Mouse (Mus musculus) limb, embryonic 13.5 days (tissue): Measurements from ENCODE around the gene Wipi1. TPM values are rescaled to one million over a fixed set of nuclear protein-coding genes. Genes with fewer than 3 reads are reported as not detected.

ENCODE experiments used
- ATAC-seq: fragments of 200-750 bp; cut with Nextera tagmentation; 2 replicates; pipeline ENCODE4 v1.8.0; 2017; ENCODE audit warnings: low read depth, moderate number of reproducible peaks, moderate TSS enrichment; ENCODE audit not compliant: low FRiP score
- H3K27ac ChIP-seq: fragments of 300-500 bp; sonication (generic); 2 replicates; pipeline ENCODE4 v1.5.1; 2015; ENCODE audit warnings: inconsistent platforms, mild to moderate bottlenecking, moderate library complexity
- H3K27me3 ChIP-seq: fragments of 300-500 bp; sonication (generic); 2 replicates; pipeline ENCODE4 v1.6.1; 2015; ENCODE audit warnings: mild to moderate bottlenecking, inconsistent platforms
- H3K36me3 ChIP-seq: fragments of 300-500 bp; sonication (generic); 2 replicates; pipeline ENCODE4 v1.6.1; 2015; ENCODE audit warnings: inconsistent platforms, mild to moderate bottlenecking, moderate library complexity
- H3K4me1 ChIP-seq: fragments of 300-500 bp; sonication (generic); 2 replicates; pipeline ENCODE4 v1.6.1; 2015; ENCODE audit warnings: inconsistent platforms
- H3K4me2 ChIP-seq: fragments of 300-500 bp; sonication (generic); replicated peaks from 2 replicates; pipeline ENCODE4 v1.6.1; 2015; ENCODE audit warnings: inconsistent platforms, mild to moderate bottlenecking, moderate library complexity
- H3K4me3 ChIP-seq: fragments of 300-500 bp; sonication (generic); 2 replicates; pipeline ENCODE4 v1.5.1; 2015; ENCODE audit warnings: moderate library complexity, mild to moderate bottlenecking, inconsistent platforms
- H3K9ac ChIP-seq: fragments of 300-500 bp; sonication (generic); 2 replicates; pipeline ENCODE4 v1.6.1; 2015; ENCODE audit warnings: mild to moderate bottlenecking, inconsistent platforms
- H3K9me3 ChIP-seq: fragments of 300-500 bp; sonication (generic); 2 replicates; pipeline ENCODE4 v1.6.1; 2016; ENCODE audit warnings: inconsistent platforms
- WGBS: fragments of 180-500 bp; shearing (Covaris S2); methylation state at CpG from one replicate; pipeline ENCODE4 v1.1.7; 2015; 5-methylcytosine and 5-hydroxymethylcytosine counted together
- polyA plus RNA-seq: library from polyadenylated mRNA; unstranded; fragments of >200 nt; fragmentation: Nextera tagmentation; extraction: Ambion mirVana; gene quantifications from 2 replicates; pipeline ENCODE4 v1.2.1, GENCODE M21; 2015

The Wipi1 gene
- polyA plus RNA-seq, 1 experiment from 2014 or later: 51.0 TPM

DNA sequence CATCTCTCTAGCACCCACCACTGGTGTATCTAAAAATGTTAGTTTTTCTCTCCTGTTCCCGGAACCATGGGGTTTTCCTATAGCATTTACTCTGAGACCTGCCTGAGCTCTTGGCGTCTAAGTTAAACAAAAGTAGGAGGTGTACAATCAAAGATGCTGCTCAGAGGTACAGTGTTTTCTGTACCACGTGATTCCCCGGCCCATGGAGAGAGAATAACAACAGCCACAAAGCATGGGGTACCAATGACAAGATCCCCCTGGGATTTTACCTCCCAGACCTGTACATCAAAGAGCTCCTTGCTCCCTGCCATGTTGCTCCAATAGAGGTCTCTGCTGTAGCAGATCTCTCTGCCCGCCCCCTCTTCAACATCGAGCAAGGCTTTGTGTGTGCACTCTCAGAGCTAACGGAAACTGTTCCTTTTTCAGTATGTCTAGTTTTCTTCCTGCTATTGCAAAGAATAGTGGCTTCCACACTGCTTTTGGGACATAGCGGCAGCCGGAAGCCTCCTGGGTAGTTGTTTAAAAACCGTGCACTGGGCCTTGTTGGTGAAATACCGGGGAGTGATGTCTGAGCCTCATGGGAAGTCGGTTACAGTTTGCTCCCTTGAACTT is 42.7 kb downstream of the Wipi1 start:
- no peak overlapping the region for H3K4me2 ChIP-seq
- H3K36me3 ChIP-seq: peaks cover 18% of the 10 kb centered on the region
- no peaks in the 10 kb centered on the region for H3K27me3 ChIP-seq
- no peaks in the 10 kb centered on the region for H3K4me1 ChIP-seq
- H3K9ac ChIP-seq: no peak overlapping the region
- WGBS: 73% methylated on average over 12 of the region's 12 CpGs
- no peak overlapping the region for H3K4me3 ChIP-seq
- H3K27ac ChIP-seq: no peak overlapping the region
- ATAC-seq: no peak
- H3K9me3 ChIP-seq: no peaks in the 10 kb centered on the region

DNA sequence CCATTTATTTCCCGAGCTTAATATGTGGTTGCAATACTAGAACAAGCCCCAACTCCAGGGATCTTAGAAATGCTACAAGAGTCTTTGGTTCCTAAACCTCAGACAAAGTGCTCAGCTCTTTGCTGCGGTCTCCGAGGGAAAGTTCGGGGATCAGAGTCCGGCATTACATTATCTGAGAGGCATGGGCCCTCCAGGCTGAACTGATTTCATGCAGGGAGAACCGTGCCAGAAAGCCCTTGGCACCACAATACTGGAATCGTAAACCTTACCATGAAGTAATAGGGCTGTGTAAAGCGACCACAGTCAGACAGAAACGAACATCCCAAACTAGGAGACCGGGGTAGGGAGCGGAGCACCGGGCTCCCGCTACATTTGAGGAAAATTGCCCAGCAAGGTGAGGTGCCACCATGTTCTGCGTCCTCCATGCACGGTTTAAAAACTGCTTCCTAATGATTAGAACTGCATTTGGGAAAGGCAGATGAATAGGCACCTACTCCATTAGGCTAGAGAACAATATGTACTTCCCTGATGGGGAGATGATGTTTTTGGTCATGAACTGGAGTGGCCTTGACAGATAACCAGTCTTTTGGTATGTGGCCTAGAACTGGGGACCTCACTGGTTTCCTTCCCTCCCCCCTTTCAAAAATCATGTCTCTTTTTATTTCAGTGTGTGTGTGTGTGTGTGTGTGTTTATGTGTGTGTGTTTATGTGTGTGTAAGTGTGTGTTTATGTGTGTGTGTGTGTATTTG is 47.1 kb downstream of the Wipi1 start:
- no peaks in the 10 kb centered on the region for H3K9me3 ChIP-seq
- H3K4me3 ChIP-seq: no peak overlapping the region
- H3K4me1 ChIP-seq: peaks cover 20% of the 10 kb centered on the region
- WGBS: 68% methylated on average over 15 of the region's 15 CpGs
- no peak overlapping the region for H3K9ac ChIP-seq
- H3K27ac ChIP-seq: no peak overlapping the region
- ATAC-seq: no peak
- H3K27me3 ChIP-seq: no peaks in the 10 kb centered on the region
- no peak overlapping the region for H3K4me2 ChIP-seq
- no peaks in the 10 kb centered on the region for H3K36me3 ChIP-seq

- no peaks in the 10 kb centered on the region for H3K27me3 ChIP-seq
- H3K27ac ChIP-seq: no peak overlapping the region
- no peak overlapping the region for H3K4me3 ChIP-seq
- WGBS: 93% methylated on average over 4 of the region's 4 CpGs
- H3K4me1 ChIP-seq: peaks cover 20% of the 10 kb centered on the region
- no peaks in the 10 kb centered on the region for H3K9me3 ChIP-seq
- no peak overlapping the region for H3K4me2 ChIP-seq
- no peaks in the 10 kb centered on the region for H3K36me3 ChIP-seq
- ATAC-seq: no peak
- no peak overlapping the region for H3K9ac ChIP-seq
Measured at GRCm38 (mm10) chr11:109563708-109564107, 48.1 kb downstream of the Wipi1 start.

- Histone ChIP-seq H3K4me1 (peaks cover 20% of the 10 kb centered on the region), H3K27me3 (no peaks in the 10 kb centered on the region), H3K27ac (no peak overlapping the region), H3K9me3 (no peaks in the 10 kb centered on the region), H3K36me3 (no peaks in the 10 kb centered on the region), H3K9ac (no peak overlapping the region), H3K4me2 (no peak overlapping the region), H3K4me3 (no peak overlapping the region)
- peak; percentile 50; the same call in 1 of the 2 replicates for ATAC-seq
- 23% methylated on average over 3 of the region's 3 CpGs for WGBS
Measured at GRCm38 (mm10) chr11:109561445-109561844, 50.3 kb downstream of the Wipi1 start.

GRCm38 (mm10) chr11:109560793-109561257 is 50.9 kb downstream of the Wipi1 start:
- no peak for ATAC-seq
- no peak overlapping the region for H3K4me3 ChIP-seq
- H3K27ac ChIP-seq: no peak overlapping the region
- no peaks in the 10 kb centered on the region for H3K27me3 ChIP-seq
- H3K4me1 ChIP-seq: peaks cover 20% of the 10 kb centered on the region
- no peak overlapping the region for H3K9ac ChIP-seq
- no peak overlapping the region for H3K4me2 ChIP-seq
- 19% methylated on average over 9 of the region's 9 CpGs for WGBS
- no peaks in the 10 kb centered on the region for H3K9me3 ChIP-seq
- no peaks in the 10 kb centered on the region for H3K36me3 ChIP-seq

- H3K27me3 ChIP-seq: no peaks in the 10 kb centered on the region
- no peak overlapping the region for H3K27ac ChIP-seq
- no peak overlapping the region for H3K4me2 ChIP-seq
- no peaks in the 10 kb centered on the region for H3K9me3 ChIP-seq
- 76% methylated on average over 12 of the region's 12 CpGs for WGBS
- peaks cover 20% of the 10 kb centered on the region for H3K4me1 ChIP-seq
- no peaks in the 10 kb centered on the region for H3K36me3 ChIP-seq
- no peak overlapping the region for H3K9ac ChIP-seq
- no peak for ATAC-seq
- no peak overlapping the region for H3K4me3 ChIP-seq
Measured at GRCm38 (mm10) chr11:109559241-109559640, 52.5 kb downstream of the Wipi1 start.

DNA sequence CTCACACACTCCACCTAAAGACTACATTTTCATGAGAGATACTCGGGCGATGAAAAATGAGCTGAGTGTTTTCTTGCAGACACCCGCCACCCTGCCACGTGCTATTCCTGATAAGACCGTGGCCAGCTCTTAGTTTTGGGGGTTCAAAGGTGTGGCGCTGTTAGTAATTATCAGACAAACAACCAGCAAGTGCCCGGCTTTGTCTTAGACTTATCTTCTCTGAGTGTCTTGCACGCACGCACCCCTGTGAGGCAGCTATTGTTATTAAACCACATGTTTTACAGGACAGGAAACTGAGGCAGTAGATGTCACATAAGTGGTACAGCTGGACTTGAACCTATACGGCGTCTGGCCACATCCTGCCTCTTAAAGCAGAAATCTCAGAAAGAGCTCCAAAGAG is 54.3 kb downstream of the Wipi1 start:
- Histone ChIP-seq H3K4me3 (no peak overlapping the region), H3K4me2 (no peak overlapping the region), H3K36me3 (no peaks in the 10 kb centered on the region), H3K27ac (no peak overlapping the region), H3K9ac (no peak overlapping the region), H3K4me1 (peaks cover 19% of the 10 kb centered on the region), H3K9me3 (no peaks in the 10 kb centered on the region), H3K27me3 (no peaks in the 10 kb centered on the region)
- no peak for ATAC-seq
- WGBS: 85% methylated on average over 11 of the region's 11 CpGs

DNA sequence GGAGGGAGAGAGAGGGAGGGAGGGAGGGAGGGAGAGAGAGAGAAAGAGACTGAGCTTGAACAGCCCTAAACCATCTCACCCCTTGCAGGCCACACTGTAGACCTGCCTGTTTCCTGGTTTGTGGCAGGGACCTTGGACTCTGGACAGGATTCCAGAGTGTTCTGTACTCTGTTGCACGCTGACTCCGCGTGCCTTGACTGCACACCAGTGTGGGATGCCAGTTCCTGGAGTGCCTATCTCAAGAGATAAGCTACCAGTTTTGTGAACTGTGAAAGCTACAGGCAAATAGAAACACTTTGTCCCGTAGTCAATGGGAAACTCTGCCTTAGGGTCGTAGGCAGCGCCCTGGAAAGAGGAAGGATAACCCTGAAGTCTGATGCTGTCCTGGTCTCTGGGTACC is 55.6 kb downstream of the Wipi1 start:
- no peak for ATAC-seq
- Histone ChIP-seq H3K36me3 (no peaks in the 10 kb centered on the region), H3K27me3 (no peaks in the 10 kb centered on the region), H3K9me3 (no peaks in the 10 kb centered on the region), H3K27ac (no peak overlapping the region), H3K4me1 (peaks cover 6% of the 10 kb centered on the region), H3K9ac (no peak overlapping the region), H3K4me3 (no peak overlapping the region), H3K4me2 (no peak overlapping the region)
- 90% methylated on average over 6 of the region's 6 CpGs for WGBS

DNA sequence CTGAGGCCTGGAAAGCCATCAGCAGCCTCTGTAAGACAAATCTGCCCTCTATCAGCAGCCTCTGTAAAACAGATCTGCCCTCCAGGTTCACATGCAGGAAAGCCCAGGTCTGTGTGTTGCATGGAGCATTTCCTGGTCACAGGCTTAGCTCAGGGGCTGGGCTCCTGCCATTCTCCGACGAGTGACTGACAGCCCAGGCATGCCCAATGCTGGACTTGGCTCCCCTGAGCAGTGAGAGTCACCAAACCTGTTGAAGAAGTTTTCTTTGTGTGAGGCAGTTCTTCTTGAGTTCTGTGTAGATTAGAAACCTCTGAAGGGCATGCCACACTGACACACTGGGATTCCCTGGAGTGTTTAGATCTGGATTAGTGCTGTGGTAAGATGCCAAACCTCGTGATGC is 57.3 kb downstream of the Wipi1 start:
- Histone ChIP-seq H3K27me3 (no peaks in the 10 kb centered on the region), H3K4me1 (no peaks in the 10 kb centered on the region), H3K36me3 (no peaks in the 10 kb centered on the region), H3K4me3 (no peak overlapping the region), H3K9me3 (no peaks in the 10 kb centered on the region), H3K4me2 (no peak overlapping the region), H3K9ac (no peak overlapping the region), H3K27ac (peak overlapping the region; percentile 28; the same call in 1 of the 2 replicates)
- no peak for ATAC-seq
- 54% methylated on average over 3 of the region's 3 CpGs for WGBS

- Histone ChIP-seq H3K9ac (no peak overlapping the region), H3K27me3 (no peaks in the 10 kb centered on the region), H3K4me3 (no peak overlapping the region), H3K4me2 (no peak overlapping the region), H3K36me3 (no peaks in the 10 kb centered on the region), H3K27ac (no peak overlapping the region), H3K4me1 (no peaks in the 10 kb centered on the region), H3K9me3 (no peaks in the 10 kb centered on the region)
- 59% methylated on average over 4 of the region's 4 CpGs for WGBS
- no peak for ATAC-seq
Measured at GRCm38 (mm10) chr11:109553921-109554320, 57.8 kb downstream of the Wipi1 start.

DNA sequence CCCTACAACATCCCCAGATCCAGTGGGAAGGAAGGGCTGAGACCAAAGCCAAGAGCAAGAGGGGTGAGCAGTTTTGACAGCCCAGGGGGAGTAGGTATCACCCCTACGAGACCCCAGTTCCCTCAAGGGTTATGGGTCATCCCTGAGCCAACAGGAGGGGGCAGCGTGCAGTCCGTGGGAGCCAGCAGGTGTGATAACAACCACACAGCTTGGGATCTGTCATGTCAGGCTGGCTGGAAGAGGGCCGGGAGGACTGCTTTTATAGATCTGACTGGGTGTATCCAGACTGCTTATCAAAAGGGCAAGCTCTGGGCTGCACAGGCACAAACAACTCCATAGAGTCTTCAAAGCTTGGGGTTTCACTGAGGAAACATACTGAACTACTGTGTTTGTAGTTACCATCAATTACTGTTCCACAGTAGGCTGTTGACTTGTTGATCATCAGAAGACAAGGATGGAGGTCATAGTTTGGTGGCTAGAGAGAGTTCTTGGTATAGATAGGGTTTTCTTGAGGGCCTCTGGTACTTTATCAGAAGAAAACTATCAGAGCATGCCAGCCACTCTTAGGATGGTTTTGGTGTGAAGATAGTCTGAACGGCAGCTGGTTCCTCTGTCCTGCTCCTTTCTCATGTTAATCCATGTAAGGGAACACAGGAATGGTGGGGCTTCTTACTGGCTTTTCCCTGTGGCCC is 62.0 kb downstream of the Wipi1 start:
- Histone ChIP-seq H3K9ac (no peak overlapping the region), H3K4me3 (no peak overlapping the region), H3K9me3 (no peaks in the 10 kb centered on the region), H3K27ac (no peak overlapping the region), H3K36me3 (no peaks in the 10 kb centered on the region), H3K4me2 (no peak overlapping the region), H3K4me1 (peaks cover 14% of the 10 kb centered on the region), H3K27me3 (no peaks in the 10 kb centered on the region)
- WGBS: 75% methylated on average over 5 of the region's 5 CpGs
- ATAC-seq: no peak

- Histone ChIP-seq H3K4me3 (no peak overlapping the region), H3K9me3 (no peaks in the 10 kb centered on the region), H3K36me3 (no peaks in the 10 kb centered on the region), H3K4me1 (peaks cover 31% of the 10 kb centered on the region), H3K9ac (no peak overlapping the region), H3K4me2 (no peak overlapping the region), H3K27ac (no peak overlapping the region), H3K27me3 (no peaks in the 10 kb centered on the region)
- no peak for ATAC-seq
- 100% methylated on average over 1 of the region's 1 CpGs for WGBS
Measured at GRCm38 (mm10) chr11:109547652-109548051, 64.1 kb downstream of the Wipi1 start.
